Mouse (Mus musculus) heart, postnatal 4 days (tissue): ENCODE results near the gene Scrn3. TPM values are rescaled to one million over a fixed set of nuclear protein-coding genes. Genes with fewer than 3 reads are reported as not detected.
A peak's percentile ranks its signal among the peaks of the same experiment; 100 is the strongest.

Source experiments
- DNase-seq: peaks from one replicate; pipeline ENCODE4 v3.0.0; 2021
- total RNA-seq, 2 experiments: library from RNA; stranded (reverse); gene quantifications; 2 replicates each; pipeline ENCODE4 v1.2.3; 2021

Gene Scrn3
- total RNA-seq: 10 to 100 TPM; 11.2 to 16.6 TPM

- DNase-seq: peak; percentile 96
Measured at GRCm38 (mm10) chr2:73312152-73313116, at the start of gene Scrn3, which contains the start of gene Cir1. TSS of gene Scrn3 (plus strand) at chr2:73312601. TSS of gene Cir1 (minus strand) at chr2:73312701.

GRCm38 (mm10) chr2:73263172-73263765 lies 49.1 kb upstream of the Scrn3 start:
- DNase-seq: peak; percentile 47

GRCm38 (mm10) chr2:73263794-73264610 lies 48.4 kb upstream of the Scrn3 start:
- peak; percentile 46 for DNase-seq

- DNase-seq: no peak
Measured at GRCm38 (mm10) chr2:73264611-73265195, 47.7 kb upstream of the Scrn3 start.

- DNase-seq: no peak
Measured at GRCm38 (mm10) chr2:73266011-73266410, 46.4 kb upstream of the Scrn3 start.

- no peak for DNase-seq
Measured at GRCm38 (mm10) chr2:73266623-73267022, 45.8 kb upstream of the Scrn3 start.

GRCm38 (mm10) chr2:73267231-73267630 lies 45.2 kb upstream of the Scrn3 start:
- no peak for DNase-seq

- DNase-seq: no peak
Measured at GRCm38 (mm10) chr2:73267818-73268217, 44.6 kb upstream of the Scrn3 start.

GRCm38 (mm10) chr2:73268281-73268680 lies 44.1 kb upstream of the Scrn3 start:
- DNase-seq: no peak

GRCm38 (mm10) chr2:73268836-73269395 lies 43.5 kb upstream of the Scrn3 start:
- no peak for DNase-seq

GRCm38 (mm10) chr2:73269666-73270065 lies 42.7 kb upstream of the Scrn3 start:
- DNase-seq: no peak

- DNase-seq: no peak
Measured at GRCm38 (mm10) chr2:73270071-73270592, 42.3 kb upstream of the Scrn3 start.

GRCm38 (mm10) chr2:73270593-73271458 lies 41.6 kb upstream of the Scrn3 start:
- DNase-seq: peak; percentile 33

GRCm38 (mm10) chr2:73271459-73272161 lies 40.8 kb upstream of the Scrn3 start, which contains the start of gene Sp9:
TSS of gene Sp9 (plus strand) at chr2:73271925.
- peak; percentile 58 for DNase-seq

GRCm38 (mm10) chr2:73272351-73273248 lies 39.8 kb upstream of the Scrn3 start:
- no peak for DNase-seq

- peak; percentile 37 for DNase-seq
Measured at GRCm38 (mm10) chr2:73273249-73274118, 38.9 kb upstream of the Scrn3 start.

GRCm38 (mm10) chr2:73274119-73274920 lies 38.1 kb upstream of the Scrn3 start:
- peak; percentile 41 for DNase-seq
